Mouse (Mus musculus): ENCODE results near the gene Ddx47. TPM values are rescaled to one million over a fixed set of nuclear protein-coding genes. Genes with fewer than 3 reads are reported as not detected.
A peak's percentile ranks its signal among the peaks of the same experiment; 100 is the strongest.

Gene Ddx47
- polyA plus RNA-seq, 1 experiment from 2014 or later: 75.7 TPM

- peak overlapping the region; percentile 93 for H3K4me2 ChIP-seq
- H3K36me3 ChIP-seq: no peaks in the 10 kb centered on the region
- DNase-seq: peak; percentile 86
- peak overlapping the region; percentile 98 for H3K27ac ChIP-seq
- H3K9me3 ChIP-seq (replicated peaks): no peaks in the 10 kb centered on the region
- H3K4me3 ChIP-seq (replicated peaks): peak overlapping the region; percentile 74
- peaks cover 4% of the 10 kb centered on the region; the same call in 1 of the 2 replicates for H3K27me3 ChIP-seq
- 3% methylated on average over 62 of the region's 62 CpGs for WGBS (ENCODE audit: insufficient replicate concordance)
- peak; percentile 75 for ATAC-seq (ENCODE audit: low read depth)
- H3K9ac ChIP-seq: peak overlapping the region; percentile 90
- H3K4me1 ChIP-seq (replicated peaks): peaks cover 68% of the 10 kb centered on the region
Measured at GRCm38 (mm10) chr6:134983529-134984370, 27.7 kb upstream of the Ddx47 start.

DNA sequence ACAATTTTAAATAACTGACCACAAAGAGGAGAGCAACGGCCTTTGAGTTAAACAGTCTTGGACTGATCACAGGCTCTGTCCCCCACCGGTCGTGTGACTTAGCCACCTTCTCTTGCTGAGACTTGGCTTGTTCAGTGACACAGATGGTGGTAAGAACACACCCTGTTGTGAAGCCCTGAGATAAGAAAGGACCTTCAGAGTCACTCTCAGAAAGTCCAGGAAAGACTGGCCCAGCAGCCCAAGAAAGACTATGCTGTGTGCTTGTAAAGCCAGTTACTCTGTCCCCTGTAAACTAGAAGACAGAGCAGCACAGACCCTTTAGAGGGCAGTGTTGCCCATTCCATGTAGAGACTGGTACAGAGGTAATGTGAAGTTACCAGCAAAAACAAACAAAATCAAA lies 26.7 kb upstream of the Ddx47 start:
- Histone ChIP-seq H3K27me3 (peaks cover 4% of the 10 kb centered on the region; the same call in 1 of the 2 replicates), H3K9ac (peak overlapping the region; percentile 90), H3K36me3 (no peaks in the 10 kb centered on the region), H3K4me2 (peak overlapping the region; percentile 93), H3K27ac (peak overlapping the region; percentile 98), H3K9me3 (replicated peaks) (no peaks in the 10 kb centered on the region), H3K4me1 (replicated peaks) (peaks cover 66% of the 10 kb centered on the region), H3K4me3 (replicated peaks) (peak overlapping the region; percentile 74)
- DNase-seq (peak; percentile 76), ATAC-seq (ENCODE audit: low read depth) (peak; percentile 94)
- WGBS (ENCODE audit: insufficient replicate concordance): 12% methylated on average over 3 of the region's 3 CpGs

GRCm38 (mm10) chr6:134988377-134988776 lies 23.0 kb upstream of the Ddx47 start:
- Histone ChIP-seq H3K4me1 (replicated peaks) (peaks cover 31% of the 10 kb centered on the region), H3K9ac (no peak overlapping the region), H3K27me3 (no peaks in the 10 kb centered on the region), H3K4me3 (replicated peaks) (no peak overlapping the region), H3K9me3 (replicated peaks) (no peaks in the 10 kb centered on the region), H3K4me2 (no peak overlapping the region), H3K27ac (no peak overlapping the region), H3K36me3 (no peaks in the 10 kb centered on the region)
- WGBS (ENCODE audit: insufficient replicate concordance): 67% methylated on average over 9 of the region's 9 CpGs
- DNase-seq: no peak
- no peak for ATAC-seq (ENCODE audit: low read depth)

- no peaks in the 10 kb centered on the region for H3K9me3 ChIP-seq (replicated peaks)
- no peaks in the 10 kb centered on the region for H3K36me3 ChIP-seq
- no peak overlapping the region for H3K27ac ChIP-seq
- no peak overlapping the region for H3K4me3 ChIP-seq (replicated peaks)
- peaks cover 18% of the 10 kb centered on the region for H3K4me1 ChIP-seq (replicated peaks)
- DNase-seq (no peak), ATAC-seq (ENCODE audit: low read depth) (no peak)
- H3K27me3 ChIP-seq: 0 out of 2 replicates have a peak, but pooled peaks cover 5% of the 10 kb centered on the region
- WGBS (ENCODE audit: insufficient replicate concordance): 73% methylated on average over 6 of the region's 6 CpGs
- H3K9ac ChIP-seq: no peak overlapping the region
- H3K4me2 ChIP-seq: no peak overlapping the region
Measured at GRCm38 (mm10) chr6:134990674-134991073, 20.7 kb upstream of the Ddx47 start.

DNA sequence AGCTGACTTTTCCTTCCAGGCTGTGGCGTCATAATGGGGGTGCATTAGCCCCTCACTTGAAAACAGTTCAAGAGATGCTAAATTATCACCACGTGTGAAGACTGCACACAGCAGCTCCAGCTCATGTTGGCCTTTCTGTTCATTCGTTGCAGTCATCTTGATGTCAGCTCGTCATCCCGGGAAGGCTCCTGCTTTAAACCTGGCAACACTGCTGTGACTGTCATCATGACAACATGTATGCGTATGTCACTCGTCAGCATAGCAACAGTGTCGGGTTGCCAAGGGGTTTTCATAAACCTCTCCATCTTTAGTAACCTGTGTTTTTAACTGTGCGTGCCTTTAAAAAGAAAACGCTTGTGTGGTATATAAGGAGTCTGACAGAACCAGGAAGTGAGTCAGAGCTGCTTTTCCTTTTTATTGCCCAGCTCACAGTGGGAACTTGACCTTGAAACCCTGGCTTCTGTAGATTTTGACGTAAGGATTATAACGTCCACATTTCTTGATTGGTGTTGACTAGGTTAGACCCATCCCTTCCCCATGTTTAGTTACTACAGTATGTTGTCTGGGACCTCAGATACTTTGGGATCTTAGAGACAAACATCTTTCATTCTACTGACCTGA lies 17.3 kb upstream of the Ddx47 start:
- Histone ChIP-seq H3K36me3 (no peaks in the 10 kb centered on the region), H3K4me2 (no peak overlapping the region), H3K9ac (no peak overlapping the region), H3K4me3 (replicated peaks) (no peak overlapping the region), H3K27me3 (0 out of 2 replicates have a peak, but pooled peaks cover 7% of the 10 kb centered on the region), H3K4me1 (replicated peaks) (0 out of 2 replicates have a peak, but pooled peaks cover 2% of the 10 kb centered on the region), H3K27ac (no peak overlapping the region), H3K9me3 (replicated peaks) (no peaks in the 10 kb centered on the region)
- ATAC-seq (ENCODE audit: low read depth): no peak
- no peak for DNase-seq
- WGBS (ENCODE audit: insufficient replicate concordance): 52% methylated on average over 12 of the region's 12 CpGs

DNA sequence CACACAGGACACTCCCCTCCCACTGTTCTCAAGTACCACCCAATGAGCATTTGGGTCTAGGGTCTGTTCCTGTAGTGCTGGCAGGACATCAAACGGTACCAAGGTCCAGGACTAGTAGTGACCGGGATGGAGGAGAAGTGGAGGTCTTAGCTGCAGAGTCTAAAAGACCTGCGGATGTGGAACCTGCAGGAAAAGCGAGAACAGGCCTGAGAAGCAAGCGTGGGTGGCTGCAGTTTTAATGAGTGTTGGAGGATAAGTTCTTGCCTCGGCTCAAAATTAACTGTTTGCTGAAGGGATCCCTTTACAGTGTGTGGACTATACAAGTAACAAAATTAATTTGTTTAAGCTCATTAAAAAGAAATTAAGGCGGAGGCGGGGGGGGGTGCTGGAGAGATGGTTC lies 16.4 kb upstream of the Ddx47 start:
- Histone ChIP-seq H3K4me3 (replicated peaks) (no peak overlapping the region), H3K9me3 (replicated peaks) (no peaks in the 10 kb centered on the region), H3K4me1 (replicated peaks) (0 out of 2 replicates have a peak, but pooled peaks cover 2% of the 10 kb centered on the region), H3K36me3 (no peaks in the 10 kb centered on the region), H3K4me2 (no peak overlapping the region), H3K9ac (no peak overlapping the region), H3K27me3 (0 out of 2 replicates have a peak, but pooled peaks cover 7% of the 10 kb centered on the region), H3K27ac (no peak overlapping the region)
- 71% methylated on average over 8 of the region's 8 CpGs for WGBS (ENCODE audit: insufficient replicate concordance)
- no peak for DNase-seq
- no peak for ATAC-seq (ENCODE audit: low read depth)

GRCm38 (mm10) chr6:134996918-134997317 lies 14.5 kb upstream of the Ddx47 start:
- Histone ChIP-seq H3K27ac (no peak overlapping the region), H3K36me3 (no peaks in the 10 kb centered on the region), H3K9ac (no peak overlapping the region), H3K27me3 (0 out of 2 replicates have a peak, but pooled peaks cover 11% of the 10 kb centered on the region), H3K4me2 (no peak overlapping the region), H3K4me3 (replicated peaks) (no peak overlapping the region), H3K4me1 (replicated peaks) (0 out of 2 replicates have a peak, but pooled peaks cover 2% of the 10 kb centered on the region), H3K9me3 (replicated peaks) (no peaks in the 10 kb centered on the region)
- 65% methylated on average over 2 of the region's 2 CpGs for WGBS (ENCODE audit: insufficient replicate concordance)
- ATAC-seq (ENCODE audit: low read depth): no peak
- DNase-seq: no peak

DNA sequence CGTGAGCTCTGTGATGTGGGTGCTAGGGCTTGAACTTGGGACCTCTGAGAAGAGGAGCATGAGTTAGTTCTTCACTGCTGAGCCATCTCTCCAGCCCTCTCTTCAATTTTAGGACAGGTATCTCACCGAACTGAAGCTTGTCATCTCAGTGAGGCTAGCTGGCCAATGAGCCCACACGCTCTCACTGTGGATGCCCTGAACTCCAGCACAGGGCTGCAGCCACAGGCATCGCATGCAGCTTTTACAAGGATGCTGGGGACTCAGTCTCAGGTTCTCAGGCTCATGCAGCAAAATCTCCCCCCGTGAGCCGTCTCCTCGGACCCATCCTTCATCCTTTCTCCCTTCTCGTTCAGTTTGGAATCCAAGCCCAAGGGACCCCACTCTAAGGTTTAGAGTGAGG lies 13.3 kb upstream of the Ddx47 start:
- no peak overlapping the region for H3K27ac ChIP-seq
- H3K4me2 ChIP-seq: no peak overlapping the region
- DNase-seq (no peak), ATAC-seq (ENCODE audit: low read depth) (no peak)
- 79% methylated on average over 8 of the region's 8 CpGs for WGBS (ENCODE audit: insufficient replicate concordance)
- no peak overlapping the region for H3K4me3 ChIP-seq (replicated peaks)
- no peak overlapping the region for H3K9ac ChIP-seq
- 0 out of 2 replicates have a peak, but pooled peaks cover 11% of the 10 kb centered on the region for H3K27me3 ChIP-seq
- H3K36me3 ChIP-seq: no peaks in the 10 kb centered on the region
- 0 out of 2 replicates have a peak, but pooled peaks cover 2% of the 10 kb centered on the region for H3K4me1 ChIP-seq (replicated peaks)
- H3K9me3 ChIP-seq (replicated peaks): no peaks in the 10 kb centered on the region

DNA sequence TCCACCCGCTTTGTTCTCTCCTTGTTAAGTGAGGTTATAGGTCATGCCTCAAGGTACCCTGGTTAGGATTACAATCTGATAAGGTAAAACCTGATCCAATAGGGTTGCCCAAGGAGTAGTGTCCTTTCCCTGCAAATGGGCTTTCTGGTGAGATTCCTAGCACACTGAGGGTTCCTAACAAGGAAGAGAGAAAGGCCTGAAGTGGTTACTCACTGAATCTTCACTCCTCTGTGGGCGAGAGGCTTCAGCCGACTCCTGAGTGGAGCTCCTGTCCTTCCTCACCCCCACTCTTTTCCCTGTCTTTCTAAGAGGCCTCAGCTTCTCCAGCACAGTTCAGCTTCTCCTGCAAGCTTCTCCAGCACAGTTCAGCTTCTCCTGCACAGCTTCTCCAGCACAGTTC lies 12.6 kb upstream of the Ddx47 start:
- no peak overlapping the region for H3K4me2 ChIP-seq
- 0 out of 2 replicates have a peak, but pooled peaks cover 10% of the 10 kb centered on the region for H3K27me3 ChIP-seq
- H3K27ac ChIP-seq: no peak overlapping the region
- H3K36me3 ChIP-seq: no peaks in the 10 kb centered on the region
- 0 out of 2 replicates have a peak, but pooled peaks cover 2% of the 10 kb centered on the region for H3K4me1 ChIP-seq (replicated peaks)
- H3K9ac ChIP-seq: no peak overlapping the region
- ATAC-seq (ENCODE audit: low read depth) (no peak), DNase-seq (no peak)
- H3K4me3 ChIP-seq (replicated peaks): no peak overlapping the region
- 72% methylated on average over 3 of the region's 3 CpGs for WGBS (ENCODE audit: insufficient replicate concordance)
- no peaks in the 10 kb centered on the region for H3K9me3 ChIP-seq (replicated peaks)

GRCm38 (mm10) chr6:135000272-135000671 lies 11.1 kb upstream of the Ddx47 start:
- H3K27ac ChIP-seq: no peak overlapping the region
- ATAC-seq (ENCODE audit: low read depth) (no peak), DNase-seq (no peak)
- H3K9ac ChIP-seq: no peak overlapping the region
- no peak overlapping the region for H3K4me3 ChIP-seq (replicated peaks)
- H3K27me3 ChIP-seq: 0 out of 2 replicates have a peak, but pooled peaks cover 6% of the 10 kb centered on the region
- no peaks in the 10 kb centered on the region for H3K4me1 ChIP-seq (replicated peaks)
- H3K9me3 ChIP-seq (replicated peaks): no peaks in the 10 kb centered on the region
- WGBS (ENCODE audit: insufficient replicate concordance): 67% methylated on average over 4 of the region's 4 CpGs
- H3K36me3 ChIP-seq: no peaks in the 10 kb centered on the region
- H3K4me2 ChIP-seq: no peak overlapping the region

DNA sequence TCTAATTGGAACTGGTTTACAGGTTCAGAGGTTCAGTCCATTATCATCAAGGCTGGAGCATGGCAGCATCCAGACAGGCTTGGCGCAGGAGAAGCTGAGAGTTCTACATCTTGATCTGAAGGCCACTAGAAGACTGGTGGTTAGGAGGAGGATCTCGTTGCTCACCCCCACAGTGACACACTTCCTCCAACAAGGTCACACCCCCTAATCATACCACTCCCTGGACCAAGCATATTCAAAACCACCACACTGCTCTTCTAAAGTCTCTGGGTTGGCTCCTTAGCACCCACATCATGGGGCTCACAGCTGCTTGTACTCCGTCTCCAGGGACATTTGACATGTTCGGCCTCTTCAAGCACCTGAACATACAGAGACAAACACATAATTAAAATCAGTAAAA lies 9.4 kb upstream of the Ddx47 start:
- Histone ChIP-seq H3K27me3 (0 out of 2 replicates have a peak, but pooled peaks cover 6% of the 10 kb centered on the region), H3K27ac (no peak overlapping the region), H3K4me3 (replicated peaks) (no peak overlapping the region), H3K9me3 (replicated peaks) (no peaks in the 10 kb centered on the region), H3K9ac (no peak overlapping the region), H3K4me2 (no peak overlapping the region), H3K36me3 (no peaks in the 10 kb centered on the region), H3K4me1 (replicated peaks) (peaks cover 11% of the 10 kb centered on the region)
- no peak for ATAC-seq (ENCODE audit: low read depth)
- no peak for DNase-seq
- WGBS (ENCODE audit: insufficient replicate concordance): 55% methylated on average over 4 of the region's 4 CpGs

All from liver, embryonic 13.5 days (tissue).